Mouse (Mus musculus): Measurements from ENCODE around the gene Nup107. TPM values are rescaled to one million over a fixed set of nuclear protein-coding genes. Genes with fewer than 3 reads are reported as not detected.
"Not testable (repeated sequence)": the region's sequence is repeated elsewhere in the genome, so short reads cannot be mapped to it uniquely, and the experiment has no call there.

Nup107 gene
- total RNA-seq, 2 experiments from 2014 or later = 23.6 to 26.3 TPM

- DNase-seq = no peak
Measured at GRCm38 (mm10) chr10:117763588-117764190, 28.8 kb downstream of the Nup107 start.

GRCm38 (mm10) chr10:117762966-117763365 lies 29.5 kb downstream of the Nup107 start:
- DNase-seq = no peak

GRCm38 (mm10) chr10:117762281-117762830 lies 30.1 kb downstream of the Nup107 start:
- no peak for DNase-seq

- no peak for DNase-seq
Measured at GRCm38 (mm10) chr10:117761551-117761950, 31.0 kb downstream of the Nup107 start.

- no peak for DNase-seq
Measured at GRCm38 (mm10) chr10:117760831-117761335, 31.6 kb downstream of the Nup107 start.

- no peak for DNase-seq
Measured at GRCm38 (mm10) chr10:117759844-117760630, 32.5 kb downstream of the Nup107 start.

- DNase-seq = no peak
Measured at GRCm38 (mm10) chr10:117758749-117759727, 33.5 kb downstream of the Nup107 start.

GRCm38 (mm10) chr10:117758344-117758743 lies 34.2 kb downstream of the Nup107 start:
- not testable (repeated sequence) for DNase-seq

- DNase-seq = no peak
Measured at GRCm38 (mm10) chr10:117757796-117758342, 34.6 kb downstream of the Nup107 start.

GRCm38 (mm10) chr10:117757259-117757658 lies 35.2 kb downstream of the Nup107 start:
- DNase-seq = no peak

- no peak for DNase-seq
Measured at GRCm38 (mm10) chr10:117756784-117757183, 35.7 kb downstream of the Nup107 start.

GRCm38 (mm10) chr10:117755799-117756467 lies 36.6 kb downstream of the Nup107 start:
- DNase-seq = no peak

- DNase-seq = no peak
Measured at GRCm38 (mm10) chr10:117755086-117755798, 37.3 kb downstream of the Nup107 start.

GRCm38 (mm10) chr10:117754609-117754940 lies 37.9 kb downstream of the Nup107 start:
- DNase-seq = no peak

GRCm38 (mm10) chr10:117753711-117754608 lies 38.5 kb downstream of the Nup107 start:
- DNase-seq = no peak

GRCm38 (mm10) chr10:117752851-117753647 lies 39.5 kb downstream of the Nup107 start:
- DNase-seq = no peak

GRCm38 (mm10) chr10:117752304-117752821 lies 40.1 kb downstream of the Nup107 start:
- no peak for DNase-seq

GRCm38 (mm10) chr10:117751744-117752143 lies 40.8 kb downstream of the Nup107 start:
- no peak for DNase-seq

GRCm38 (mm10) chr10:117751282-117751610 lies 41.3 kb downstream of the Nup107 start:
- DNase-seq = no peak
